Mouse (Mus musculus) thymus, postnatal 4 days (tissue): ENCODE results near the gene Ptpn5.

ENCODE experiments used
- DNase-seq: peaks from one replicate; pipeline ENCODE4 v3.0.0; 2021

The Ptpn5 gene

GRCm38 (mm10) chr7:47133331-47133730, at the start of gene Ptpn5:
Gene Ptpn5, minus strand, starts transcription at chr7:47133684.
- DNase-seq = no peak

GRCm38 (mm10) chr7:47170814-47171213, 37.3 kb upstream of the Ptpn5 start:
- DNase-seq = no peak

GRCm38 (mm10) chr7:47165028-47165427, 31.5 kb upstream of the Ptpn5 start:
- DNase-seq = no peak

- no peak for DNase-seq
Measured at GRCm38 (mm10) chr7:47163203-47163602, 29.7 kb upstream of the Ptpn5 start.

- DNase-seq = no peak
Measured at GRCm38 (mm10) chr7:47158451-47158850, 25.0 kb upstream of the Ptpn5 start.

GRCm38 (mm10) chr7:47157743-47158142, 24.3 kb upstream of the Ptpn5 start:
- no peak for DNase-seq

- no peak for DNase-seq
Measured at GRCm38 (mm10) chr7:47155849-47156248, 22.4 kb upstream of the Ptpn5 start.

GRCm38 (mm10) chr7:47155396-47155795, 21.9 kb upstream of the Ptpn5 start:
- DNase-seq = peak; percentile 35

- DNase-seq = peak; percentile 40
Measured at GRCm38 (mm10) chr7:47150420-47151061, 17.1 kb upstream of the Ptpn5 start.

GRCm38 (mm10) chr7:47148298-47148697, 14.8 kb upstream of the Ptpn5 start:
- DNase-seq = no peak

GRCm38 (mm10) chr7:47146034-47146812, 12.7 kb upstream of the Ptpn5 start:
- DNase-seq = peak; percentile 60

- no peak for DNase-seq
Measured at GRCm38 (mm10) chr7:47144299-47144698, 10.8 kb upstream of the Ptpn5 start.

GRCm38 (mm10) chr7:47139823-47140325, 6.4 kb upstream of the Ptpn5 start:
- DNase-seq = no peak

- DNase-seq = no peak
Measured at GRCm38 (mm10) chr7:47134570-47134969, 1.1 kb upstream of the Ptpn5 start.

- DNase-seq = no peak
Measured at GRCm38 (mm10) chr7:47132931-47133260, 588 bp downstream of the Ptpn5 start.

GRCm38 (mm10) chr7:47132180-47132930, 1.1 kb downstream of the Ptpn5 start:
- peak; percentile 30 for DNase-seq

GRCm38 (mm10) chr7:47131840-47132179, 1.7 kb downstream of the Ptpn5 start:
- no peak for DNase-seq

- no peak for DNase-seq
Measured at GRCm38 (mm10) chr7:47131258-47131657, 2.2 kb downstream of the Ptpn5 start.

- DNase-seq = no peak
Measured at GRCm38 (mm10) chr7:47122026-47122425, 11.5 kb downstream of the Ptpn5 start.

GRCm38 (mm10) chr7:47116666-47117065, 16.8 kb downstream of the Ptpn5 start:
- no peak for DNase-seq

GRCm38 (mm10) chr7:47115491-47115890, 18.0 kb downstream of the Ptpn5 start:
- DNase-seq = no peak

- DNase-seq = no peak
Measured at GRCm38 (mm10) chr7:47113383-47113782, 20.1 kb downstream of the Ptpn5 start.

- no peak for DNase-seq
Measured at GRCm38 (mm10) chr7:47112036-47112435, 21.4 kb downstream of the Ptpn5 start.

GRCm38 (mm10) chr7:47111121-47111520, 22.4 kb downstream of the Ptpn5 start:
- no peak for DNase-seq
